In the genomic region with DNA sequence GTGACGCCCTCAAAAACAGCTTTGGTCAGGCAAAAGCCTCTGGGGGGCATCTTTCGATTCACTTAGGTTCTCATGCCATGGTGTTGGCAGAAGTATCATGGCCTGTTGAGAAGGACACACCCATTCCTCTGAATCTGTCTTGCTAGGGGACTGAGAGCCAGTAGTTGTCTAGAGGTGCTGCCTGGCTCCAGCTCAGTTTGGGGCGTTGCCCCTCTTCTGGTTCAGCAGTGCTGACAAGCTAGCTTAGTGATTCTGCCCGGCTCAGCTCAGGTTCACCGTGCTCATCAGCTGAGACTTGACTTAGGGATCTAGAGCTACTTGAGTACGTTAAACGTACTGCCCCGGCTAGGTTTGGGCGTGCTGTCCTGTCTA, we compare ENCODE assay signal across 7 mouse cellular contexts. TPM values are rescaled to one million over a fixed set of nuclear protein-coding genes. Genes with fewer than 3 reads are reported as not detected.
DNase-seq lines count a peak whose midpoint lies in the region; ATAC-seq lines count a peak whose summit lies in the region.

No protein-coding gene starts in this region.

- H3K4me1 ChIP-seq in forebrain, embryonic 15.5 days: peaks cover 9% of the 10 kb centered on the region
- peaks cover 17% of the 10 kb centered on the region for H3K4me1 ChIP-seq in liver, embryonic 13.5 days (replicated peaks)

- peak overlapping the region; percentile 69 for H3K4me2 ChIP-seq in forebrain, embryonic 15.5 days (replicated peaks)
- H3K4me2 ChIP-seq in liver, embryonic 13.5 days: peak overlapping the region; percentile 92

- H3K9ac ChIP-seq in forebrain, embryonic 15.5 days (replicated peaks): no peak overlapping the region
- H3K9ac ChIP-seq in liver, embryonic 13.5 days: peak overlapping the region; percentile 76

- ATAC-seq in forebrain, embryonic 15.5 days (replicated peaks): no peak
- ATAC-seq in liver, embryonic 13.5 days (ENCODE audit: low read depth): peak; percentile 64

- no peaks in the 10 kb centered on the region for H3K9me3 ChIP-seq in forebrain, embryonic 15.5 days
- H3K9me3 ChIP-seq in liver, embryonic 13.5 days (replicated peaks): no peaks in the 10 kb centered on the region

- H3K36me3 ChIP-seq in forebrain, embryonic 15.5 days: no peaks in the 10 kb centered on the region
- H3K36me3 ChIP-seq in liver, embryonic 13.5 days: no peaks in the 10 kb centered on the region

- H3K4me3 ChIP-seq in forebrain, embryonic 15.5 days: peak overlapping the region; percentile 56
- peak overlapping the region; percentile 68 for H3K4me3 ChIP-seq in liver, embryonic 13.5 days (replicated peaks)

- H3K27ac ChIP-seq in forebrain, embryonic 15.5 days (replicated peaks): no peak overlapping the region
- peak overlapping the region; percentile 73 for H3K27ac ChIP-seq in liver, embryonic 13.5 days

- WGBS in forebrain, embryonic 15.5 days: 20% methylated on average over 9 of the region's 9 CpGs
- 12% methylated on average over 9 of the region's 9 CpGs for WGBS in liver, embryonic 13.5 days (ENCODE audit: insufficient replicate concordance)

- DNase-seq in thymus, adult 18-20 months: peak; percentile 32 to 47
- no peak for DNase-seq in thymus, postnatal 0 days (ENCODE audit: low spot score)
- DNase-seq in liver, embryonic 13.5 days: no peak
- DNase-seq in spleen, adult 12 weeks (ENCODE audit: low spot score): peak; percentile 49
- no peak for DNase-seq in gastrocnemius, postnatal 10 days
- no peak for DNase-seq in cerebellum, adult 11 months

- H3K27me3 ChIP-seq in forebrain, embryonic 15.5 days: peaks cover 34% of the 10 kb centered on the region
- H3K27me3 ChIP-seq in liver, embryonic 13.5 days: peaks cover 12% of the 10 kb centered on the region

RNA-seq across cellular contexts. Expression of gene Syk, which starts 0.5 kb away (rescaled TPM):
- polyA plus RNA-seq in thymus, postnatal 0 days (2015; fragmentation: Nextera tagmentation; extraction: Ambion mirVana): 7.6 and 8.9 TPM in 2 replicates
- polyA plus RNA-seq in forebrain, embryonic 15.5 days (2015; fragmentation: Nextera tagmentation; extraction: Ambion mirVana): 1.1 and 1.2 TPM in 2 replicates
- polyA plus RNA-seq in liver, embryonic 13.5 days (2015; fragmentation: Nextera tagmentation; extraction: Ambion mirVana): 4.4 and 5.0 TPM in 2 replicates
- total RNA-seq in gastrocnemius, postnatal 10 days (2021): 1 to 10 TPM; 3.2 to 5.8 TPM

RNA-seq across cellular contexts. Expression of gene Diras2, which starts 51.4 kb away (rescaled TPM):
- 3.4 and 3.6 TPM in 2 replicates for polyA plus RNA-seq in thymus, postnatal 0 days (2015; fragmentation: Nextera tagmentation; extraction: Ambion mirVana)
- 2.6 and 2.7 TPM in 2 replicates for polyA plus RNA-seq in forebrain, embryonic 15.5 days (2015; fragmentation: Nextera tagmentation; extraction: Ambion mirVana)
- polyA plus RNA-seq in liver, embryonic 13.5 days (2015; fragmentation: Nextera tagmentation; extraction: Ambion mirVana): 0.02 and 0.09 TPM in 2 replicates
- total RNA-seq in gastrocnemius, postnatal 10 days (2021): under 1 TPM; 0.16 to 0.38 TPM

Comparison
In these comparisons a context has a peak if more than half of its experiments do, and no peak if none do; other contexts are left out.
1. DNase-seq: peak in thymus, adult 18-20 months (2 of 2) and spleen, adult 12 weeks (single experiment); none in thymus, postnatal 0 days (single experiment), liver, embryonic 13.5 days (single experiment), gastrocnemius, postnatal 10 days (single experiment) and cerebellum, adult 11 months (single experiment).